Mouse (Mus musculus): Measurements from ENCODE around the gene Abcb8. TPM values are rescaled to one million over a fixed set of nuclear protein-coding genes. Genes with fewer than 3 reads are reported as not detected.
"Not testable (repeated sequence)": the region's sequence is repeated elsewhere in the genome, so short reads cannot be mapped to it uniquely, and the experiment has no call there.

Gene Abcb8
- polyA plus RNA-seq, 1 experiment from 2014 or later: 40.5 TPM

- Histone ChIP-seq H3K27me3 (ENCODE audit: control insufficient read depth, insufficient read depth, low read length) (0 out of 2 replicates have a peak, but pooled peaks cover 2% of the 10 kb centered on the region), H3K4me2 (ENCODE audit: low read depth, severe bottlenecking) (no peak overlapping the region), H3K27ac (replicated peaks; ENCODE audit: low read depth, low read length) (no peak overlapping the region), H3K4me1 (ENCODE audit: control insufficient read depth, insufficient read depth, low read length) (peaks cover 7% of the 10 kb centered on the region; the same call in 1 of the 2 replicates), H3K4me3 (ENCODE audit: low read depth, low read length) (no peak overlapping the region), H3K9ac (ENCODE audit: low read length) (no peak overlapping the region), H3K36me3 (ENCODE audit: control insufficient read depth, insufficient read depth, low read length) (no peaks in the 10 kb centered on the region), H3K9me3 (ENCODE audit: control insufficient read depth, low read length) (no peaks in the 10 kb centered on the region)
- no peak for ATAC-seq (ENCODE audit: insufficient number of reproducible peaks, low FRiP score, low TSS enrichment, low read depth)
- WGBS: 78% methylated on average over 7 of the region's 7 CpGs
- DNase-seq (ENCODE audit: low spot score): no peak
These were observed 739 bp upstream of the Abcb8 start for GRCm38 (mm10) chr5:24392724-24393123.

- H3K4me3 ChIP-seq (ENCODE audit: low read depth, low read length): peak overlapping the region; percentile 59
- DNase-seq (ENCODE audit: low spot score) (peak; percentile 96), ATAC-seq (ENCODE audit: insufficient number of reproducible peaks, low FRiP score, low TSS enrichment, low read depth) (peak; percentile 95)
- peak overlapping the region; percentile 52 for H3K9ac ChIP-seq (ENCODE audit: low read length)
- no peaks in the 10 kb centered on the region for H3K36me3 ChIP-seq (ENCODE audit: control insufficient read depth, insufficient read depth, low read length)
- peaks cover 7% of the 10 kb centered on the region; the same call in 1 of the 2 replicates for H3K4me1 ChIP-seq (ENCODE audit: control insufficient read depth, insufficient read depth, low read length)
- 1% methylated on average over 36 of the region's 36 CpGs for WGBS
- no peaks in the 10 kb centered on the region for H3K27me3 ChIP-seq (ENCODE audit: control insufficient read depth, insufficient read depth, low read length)
- H3K9me3 ChIP-seq (ENCODE audit: control insufficient read depth, low read length): no peaks in the 10 kb centered on the region
- H3K4me2 ChIP-seq (ENCODE audit: low read depth, severe bottlenecking): peak overlapping the region; percentile 53
- peak overlapping the region; percentile 30; the same call in 1 of the 2 replicates for H3K27ac ChIP-seq (replicated peaks; ENCODE audit: low read depth, low read length)
These were observed 867 bp downstream of the Abcb8 start for GRCm38 (mm10) chr5:24394165-24394894.

GRCm38 (mm10) chr5:24396254-24396653, 2.8 kb downstream of the Abcb8 start:
- not testable (repeated sequence) for H3K9ac ChIP-seq (ENCODE audit: low read length); H3K4me3 ChIP-seq (ENCODE audit: low read depth, low read length); H3K27ac ChIP-seq (replicated peaks; ENCODE audit: low read depth, low read length); ATAC-seq (ENCODE audit: insufficient number of reproducible peaks, low FRiP score, low TSS enrichment, low read depth); H3K27me3 ChIP-seq (ENCODE audit: control insufficient read depth, insufficient read depth, low read length); H3K4me1 ChIP-seq (ENCODE audit: control insufficient read depth, insufficient read depth, low read length); H3K9me3 ChIP-seq (ENCODE audit: control insufficient read depth, low read length); H3K36me3 ChIP-seq (ENCODE audit: control insufficient read depth, insufficient read depth, low read length); H3K4me2 ChIP-seq (ENCODE audit: low read depth, severe bottlenecking); DNase-seq (ENCODE audit: low spot score)
- WGBS: 92% methylated on average over 6 of the region's 6 CpGs

- H3K9me3 ChIP-seq (ENCODE audit: control insufficient read depth, low read length): no peaks in the 10 kb centered on the region
- DNase-seq (ENCODE audit: low spot score): no peak
- H3K4me2 ChIP-seq (ENCODE audit: low read depth, severe bottlenecking): no peak overlapping the region
- no peaks in the 10 kb centered on the region for H3K27me3 ChIP-seq (ENCODE audit: control insufficient read depth, insufficient read depth, low read length)
- no peak overlapping the region for H3K4me3 ChIP-seq (ENCODE audit: low read depth, low read length)
- H3K4me1 ChIP-seq (ENCODE audit: control insufficient read depth, insufficient read depth, low read length): no peaks in the 10 kb centered on the region
- no peak overlapping the region for H3K9ac ChIP-seq (ENCODE audit: low read length)
- ATAC-seq (ENCODE audit: insufficient number of reproducible peaks, low FRiP score, low TSS enrichment, low read depth): no peak
- H3K36me3 ChIP-seq (ENCODE audit: control insufficient read depth, insufficient read depth, low read length): peaks cover 2% of the 10 kb centered on the region; the same call in 1 of the 2 replicates
- WGBS: 86% methylated on average over 10 of the region's 10 CpGs
- H3K27ac ChIP-seq (replicated peaks; ENCODE audit: low read depth, low read length): no peak overlapping the region
These were observed 6.2 kb downstream of the Abcb8 start for GRCm38 (mm10) chr5:24399686-24400085.

- no peak overlapping the region for H3K4me2 ChIP-seq (ENCODE audit: low read depth, severe bottlenecking)
- no peak overlapping the region for H3K27ac ChIP-seq (replicated peaks; ENCODE audit: low read depth, low read length)
- WGBS: 84% methylated on average over 11 of the region's 11 CpGs
- H3K9ac ChIP-seq (ENCODE audit: low read length): no peak overlapping the region
- no peak for ATAC-seq (ENCODE audit: insufficient number of reproducible peaks, low FRiP score, low TSS enrichment, low read depth)
- no peaks in the 10 kb centered on the region for H3K27me3 ChIP-seq (ENCODE audit: control insufficient read depth, insufficient read depth, low read length)
- no peak for DNase-seq (ENCODE audit: low spot score)
- H3K4me1 ChIP-seq (ENCODE audit: control insufficient read depth, insufficient read depth, low read length): no peaks in the 10 kb centered on the region
- H3K4me3 ChIP-seq (ENCODE audit: low read depth, low read length): no peak overlapping the region
- H3K36me3 ChIP-seq (ENCODE audit: control insufficient read depth, insufficient read depth, low read length): peaks cover 2% of the 10 kb centered on the region; the same call in 1 of the 2 replicates
- H3K9me3 ChIP-seq (ENCODE audit: control insufficient read depth, low read length): no peaks in the 10 kb centered on the region
These were observed 6.9 kb downstream of the Abcb8 start for GRCm38 (mm10) chr5:24400362-24400761.

GRCm38 (mm10) chr5:24400911-24401605, 7.6 kb downstream of the Abcb8 start:
- no peaks in the 10 kb centered on the region for H3K27me3 ChIP-seq (ENCODE audit: control insufficient read depth, insufficient read depth, low read length)
- 87% methylated on average over 5 of the region's 5 CpGs for WGBS
- DNase-seq (ENCODE audit: low spot score): no peak
- no peak overlapping the region for H3K4me3 ChIP-seq (ENCODE audit: low read depth, low read length)
- no peak overlapping the region for H3K4me2 ChIP-seq (ENCODE audit: low read depth, severe bottlenecking)
- H3K27ac ChIP-seq (replicated peaks; ENCODE audit: low read depth, low read length): no peak overlapping the region
- H3K4me1 ChIP-seq (ENCODE audit: control insufficient read depth, insufficient read depth, low read length): no peaks in the 10 kb centered on the region
- no peak overlapping the region for H3K9ac ChIP-seq (ENCODE audit: low read length)
- H3K36me3 ChIP-seq (ENCODE audit: control insufficient read depth, insufficient read depth, low read length): peaks cover 4% of the 10 kb centered on the region; the same call in 1 of the 2 replicates
- ATAC-seq (ENCODE audit: insufficient number of reproducible peaks, low FRiP score, low TSS enrichment, low read depth): no peak
- no peaks in the 10 kb centered on the region for H3K9me3 ChIP-seq (ENCODE audit: control insufficient read depth, low read length)

GRCm38 (mm10) chr5:24401969-24402368, 8.5 kb downstream of the Abcb8 start:
- no peaks in the 10 kb centered on the region for H3K9me3 ChIP-seq (ENCODE audit: control insufficient read depth, low read length)
- no peak overlapping the region for H3K27ac ChIP-seq (replicated peaks; ENCODE audit: low read depth, low read length)
- H3K36me3 ChIP-seq (ENCODE audit: control insufficient read depth, insufficient read depth, low read length): peaks cover 4% of the 10 kb centered on the region; the same call in 1 of the 2 replicates
- no peaks in the 10 kb centered on the region for H3K4me1 ChIP-seq (ENCODE audit: control insufficient read depth, insufficient read depth, low read length)
- 88% methylated on average over 9 of the region's 9 CpGs for WGBS
- H3K9ac ChIP-seq (ENCODE audit: low read length): no peak overlapping the region
- no peaks in the 10 kb centered on the region for H3K27me3 ChIP-seq (ENCODE audit: control insufficient read depth, insufficient read depth, low read length)
- no peak overlapping the region for H3K4me2 ChIP-seq (ENCODE audit: low read depth, severe bottlenecking)
- DNase-seq (ENCODE audit: low spot score): no peak
- no peak overlapping the region for H3K4me3 ChIP-seq (ENCODE audit: low read depth, low read length)
- ATAC-seq (ENCODE audit: insufficient number of reproducible peaks, low FRiP score, low TSS enrichment, low read depth): no peak

GRCm38 (mm10) chr5:24404594-24405360, 11.3 kb downstream of the Abcb8 start:
- Histone ChIP-seq H3K27me3 (ENCODE audit: control insufficient read depth, insufficient read depth, low read length) (no peaks in the 10 kb centered on the region), H3K9me3 (ENCODE audit: control insufficient read depth, low read length) (no peaks in the 10 kb centered on the region), H3K9ac (ENCODE audit: low read length) (no peak overlapping the region), H3K4me1 (ENCODE audit: control insufficient read depth, insufficient read depth, low read length) (no peaks in the 10 kb centered on the region), H3K4me3 (ENCODE audit: low read depth, low read length) (no peak overlapping the region), H3K27ac (replicated peaks; ENCODE audit: low read depth, low read length) (no peak overlapping the region), H3K36me3 (ENCODE audit: control insufficient read depth, insufficient read depth, low read length) (peaks cover 4% of the 10 kb centered on the region; the same call in 1 of the 2 replicates), H3K4me2 (ENCODE audit: low read depth, severe bottlenecking) (no peak overlapping the region)
- no peak for DNase-seq (ENCODE audit: low spot score)
- no peak for ATAC-seq (ENCODE audit: insufficient number of reproducible peaks, low FRiP score, low TSS enrichment, low read depth)
- 88% methylated on average over 6 of the region's 6 CpGs for WGBS
